Mouse (Mus musculus) MN1 (cell line): ENCODE measurements at regions not wholly inside any gene's neighbourhood (a gene's known extent, or its start where the extent isn't known, plus 50 kb on each side); places are given as distances from the start of the nearest gene placed in this dataset.

Source experiments
- DNase-seq: peaks from one replicate; pipeline ENCODE4 v3.0.0-alpha.2; 2016; ENCODE audit warnings: low spot score

GRCm38 (mm10) chr3:58072230-58072839 lies 224.5 kb upstream of the Pfn2 start:
- DNase-seq, result no peak

- DNase-seq, result no peak
Measured at GRCm38 (mm10) chr3:58089344-58090139, 241.7 kb upstream of the Pfn2 start.

- no peak for DNase-seq
Measured at GRCm38 (mm10) chr3:58090396-58090795, 242.5 kb upstream of the Pfn2 start.

- no peak for DNase-seq
Measured at GRCm38 (mm10) chr3:58091466-58092176, 243.7 kb upstream of the Pfn2 start.

GRCm38 (mm10) chr3:58110911-58111476 lies 263.1 kb upstream of the Pfn2 start:
- DNase-seq, result no peak

- no peak for DNase-seq
Measured at GRCm38 (mm10) chr3:58112431-58112856, 264.6 kb upstream of the Pfn2 start.

- DNase-seq, result no peak
Measured at GRCm38 (mm10) chr3:58113941-58114340, 266.1 kb upstream of the Pfn2 start.

GRCm38 (mm10) chr3:58115511-58115910 lies 267.6 kb upstream of the Pfn2 start:
- no peak for DNase-seq

GRCm38 (mm10) chr3:58116848-58117247 lies 269.0 kb upstream of the Pfn2 start:
- DNase-seq, result no peak

- no peak for DNase-seq
Measured at GRCm38 (mm10) chr3:58120051-58120450, 272.2 kb upstream of the Pfn2 start.

GRCm38 (mm10) chr3:58122456-58123359 lies 274.8 kb upstream of the Pfn2 start:
- peak; percentile 68 for DNase-seq

GRCm38 (mm10) chr3:58123396-58124077 lies 275.7 kb upstream of the Pfn2 start:
- no peak for DNase-seq

GRCm38 (mm10) chr3:58124886-58125285 lies 277.0 kb upstream of the Pfn2 start:
- DNase-seq, result no peak

- no peak for DNase-seq
Measured at GRCm38 (mm10) chr3:58126996-58127395, 279.1 kb upstream of the Pfn2 start.

GRCm38 (mm10) chr3:58128059-58128458 lies 280.2 kb upstream of the Pfn2 start:
- no peak for DNase-seq

GRCm38 (mm10) chr3:58129358-58129903 lies 281.6 kb upstream of the Pfn2 start:
- no peak for DNase-seq

GRCm38 (mm10) chr3:58135607-58136365 lies 278.7 kb upstream of the Tsc22d2 start:
- DNase-seq, result no peak

- no peak for DNase-seq
Measured at GRCm38 (mm10) chr3:58138726-58139585, 275.6 kb upstream of the Tsc22d2 start.

GRCm38 (mm10) chr3:58146108-58146507 lies 268.4 kb upstream of the Tsc22d2 start:
- no peak for DNase-seq
